Mouse (Mus musculus): ENCODE data around the gene Nf1.

DNA sequence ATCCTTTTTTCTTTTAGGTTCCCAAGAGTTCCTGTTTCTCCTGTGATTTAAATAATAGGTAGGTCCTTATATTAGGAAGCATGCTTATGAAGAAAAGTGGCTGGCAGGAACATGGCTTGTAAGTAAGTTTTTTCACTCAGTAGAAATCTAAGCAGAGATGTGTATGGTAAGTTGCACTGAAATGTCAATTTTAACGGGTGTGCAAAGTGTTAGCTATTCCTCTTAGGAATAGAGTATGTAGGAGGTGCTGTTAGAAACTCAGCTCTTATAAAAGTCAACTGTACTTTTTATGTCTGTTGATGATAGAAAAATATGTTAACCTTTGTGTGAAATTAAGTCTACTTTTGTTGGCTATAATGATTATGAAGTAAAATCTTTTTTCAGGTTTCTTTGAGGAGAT lies 128.6 kb downstream of the Nf1 start:
- TF ChIP-seq CTCF (IDR thresholded peaks at IDR 0.05) (no peak), POLR2A (IDR thresholded peaks at IDR 0.05; ENCODE audit: insufficient read depth, low read depth, low read length) (no peak)

Data from heart, adult 2 months (tissue).